Mouse (Mus musculus) testis, postnatal 14 days (tissue): ENCODE data around the gene Col2a1.
A peak's percentile ranks its signal among the peaks of the same experiment; 100 is the strongest.

Experiments
- DNase-seq: peaks from one replicate; pipeline ENCODE4 v3.0.0; 2021; ENCODE audit warnings: low spot score

Col2a1 gene

DNA sequence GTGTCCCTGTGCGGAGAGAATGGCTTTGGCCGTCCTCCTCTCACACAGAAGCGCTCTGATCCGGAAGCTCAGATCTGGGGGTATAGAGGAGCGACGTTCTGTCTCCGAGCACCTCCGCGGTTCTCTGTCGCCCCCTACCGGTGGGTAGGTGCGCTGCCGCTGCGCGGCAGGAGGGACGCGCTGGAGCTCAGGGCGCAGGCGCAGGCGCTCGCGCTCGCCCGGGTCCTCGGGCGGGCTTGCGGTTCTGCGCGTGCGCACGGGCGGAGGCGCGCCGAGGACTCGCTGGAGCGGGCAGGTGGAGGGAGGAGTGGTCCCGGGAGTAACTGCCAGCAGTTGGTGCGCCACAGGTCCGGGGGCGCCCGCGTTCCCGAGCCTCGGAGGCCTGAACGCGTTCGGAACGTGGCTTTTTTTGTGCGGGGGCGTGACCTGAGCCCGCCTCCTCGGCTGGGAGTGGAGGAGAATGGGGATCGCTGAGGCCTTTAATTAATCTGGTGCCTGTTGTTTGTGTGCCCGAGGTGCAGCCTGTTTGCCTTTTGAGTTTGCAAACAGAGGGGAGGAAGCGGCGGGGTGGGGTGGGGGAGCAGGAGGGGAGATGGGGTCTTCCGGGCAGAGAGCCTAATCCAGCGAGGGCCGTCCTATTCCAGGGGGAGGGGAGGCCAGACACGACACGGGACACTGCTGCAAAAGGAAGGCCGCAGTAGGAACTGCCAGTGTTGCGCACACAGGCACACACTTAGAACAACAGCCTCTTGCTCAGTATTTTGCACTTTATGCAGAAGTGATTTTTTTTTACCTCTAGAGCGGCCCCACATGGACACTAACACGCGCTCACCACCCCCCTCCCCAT, 40.3 kb downstream of the Col2a1 start, which contains the start of gene Tmem106c:
Gene Tmem106c (plus strand): TSS at position 212 of the 847 bp plus-strand sequence.
- DNase-seq, result peak; percentile 93

- DNase-seq, result no peak
These were observed 41.0 kb downstream of the Col2a1 start for GRCm38 (mm10) chr15:97963329-97963988.

DNA sequence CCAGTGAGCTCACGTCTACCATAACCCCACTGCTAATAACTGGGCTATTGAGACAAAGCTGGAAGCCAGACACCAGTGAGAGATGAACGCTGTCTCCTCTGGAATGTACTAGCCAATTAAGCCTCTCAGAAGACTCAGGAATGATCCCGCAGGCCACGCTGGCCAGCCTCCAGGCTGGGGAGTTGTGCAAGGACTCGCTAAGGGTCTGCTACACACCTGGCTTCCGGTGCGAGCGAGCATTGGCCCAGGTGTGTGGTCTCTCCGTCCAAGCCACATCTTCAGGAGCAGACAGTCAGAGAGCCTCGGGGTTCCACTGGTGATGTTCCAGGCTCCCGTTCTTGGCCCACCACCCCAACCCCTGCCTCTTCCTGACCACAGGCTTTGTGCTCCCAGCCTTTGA, 48.1 kb downstream of the Col2a1 start:
- no peak for DNase-seq

- no peak for DNase-seq
These were observed 48.8 kb downstream of the Col2a1 start for GRCm38 (mm10) chr15:97955742-97956141.

DNA sequence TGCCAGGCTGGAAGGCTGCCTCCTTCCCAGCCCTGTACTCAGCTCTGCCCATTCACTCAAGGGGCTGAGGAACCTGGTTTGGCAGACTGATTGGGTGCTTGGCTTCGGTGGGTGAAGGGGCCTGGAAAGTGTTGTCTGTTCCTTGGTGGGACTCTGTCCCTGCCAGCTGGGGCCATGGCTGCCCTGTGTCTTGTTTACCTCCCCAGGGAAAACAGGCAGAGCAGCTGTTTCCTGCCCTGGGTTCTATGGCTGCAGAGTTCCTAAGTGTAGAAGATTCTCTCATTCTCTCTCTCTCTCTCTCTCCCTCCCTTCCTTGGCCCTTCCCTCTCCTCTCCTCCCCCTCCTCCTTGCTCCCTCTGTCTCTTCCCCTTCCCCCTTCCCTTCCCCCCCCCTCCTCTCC, 49.2 kb downstream of the Col2a1 start:
- no peak for DNase-seq

DNA sequence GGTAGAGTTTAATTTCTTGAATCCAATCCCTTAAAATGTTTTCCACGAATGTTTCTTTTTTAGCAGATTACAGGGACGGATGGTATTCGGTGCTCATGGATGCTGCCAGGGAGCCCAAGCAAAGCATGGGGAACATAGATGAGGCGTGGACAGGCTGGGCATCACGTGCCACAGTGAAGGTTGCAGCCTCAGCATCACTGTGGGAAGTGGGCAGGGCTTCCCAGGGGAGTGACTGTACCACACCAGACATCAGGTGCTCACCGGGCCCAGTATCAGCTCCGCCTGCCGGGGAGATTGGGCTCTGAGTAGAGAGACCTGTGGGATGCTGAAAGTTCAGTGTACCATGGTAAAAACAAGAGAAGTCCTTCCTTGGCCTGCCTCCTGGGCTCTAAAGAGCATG, 49.8 kb downstream of the Col2a1 start:
- no peak for DNase-seq

DNA sequence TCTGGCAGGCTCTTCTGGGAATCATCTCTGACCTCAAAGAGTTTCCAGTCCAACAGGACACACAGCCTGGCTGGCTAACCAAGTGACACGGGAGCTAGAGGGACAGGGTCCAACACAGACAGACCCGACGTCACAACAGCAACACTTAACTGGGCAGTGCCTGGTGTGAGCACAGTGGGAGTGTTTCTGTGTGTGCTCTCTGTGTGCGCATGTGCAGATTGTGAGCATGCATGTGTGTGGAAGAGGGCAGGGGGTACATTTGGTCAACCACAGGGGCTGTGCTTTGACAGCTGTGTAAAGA, 51.7 kb downstream of the Col2a1 start:
- DNase-seq, result no peak

- DNase-seq, result peak; percentile 56
These were observed 52.2 kb downstream of the Col2a1 start for GRCm38 (mm10) chr15:97952137-97952888.

- DNase-seq, result no peak
These were observed 54.3 kb downstream of the Col2a1 start for GRCm38 (mm10) chr15:97950240-97950639.

GRCm38 (mm10) chr15:97949706-97950105, 54.8 kb downstream of the Col2a1 start:
- no peak for DNase-seq

- no peak for DNase-seq
These were observed 55.8 kb downstream of the Col2a1 start for GRCm38 (mm10) chr15:97948720-97949119.

- no peak for DNase-seq
These were observed 58.7 kb downstream of the Col2a1 start for GRCm38 (mm10) chr15:97945656-97946315.

GRCm38 (mm10) chr15:97944919-97945574, 59.4 kb downstream of the Col2a1 start:
- no peak for DNase-seq

GRCm38 (mm10) chr15:97943356-97943755, 61.1 kb downstream of the Col2a1 start:
- DNase-seq, result no peak

- DNase-seq, result no peak
These were observed 62.0 kb downstream of the Col2a1 start for GRCm38 (mm10) chr15:97942538-97942937.

GRCm38 (mm10) chr15:97941306-97941705, 63.2 kb downstream of the Col2a1 start:
- no peak for DNase-seq

GRCm38 (mm10) chr15:97940088-97940487, 64.4 kb downstream of the Col2a1 start:
- DNase-seq, result no peak

- no peak for DNase-seq
These were observed 65.9 kb downstream of the Col2a1 start for GRCm38 (mm10) chr15:97938580-97938979.

- DNase-seq, result no peak
These were observed 72.1 kb downstream of the Col2a1 start for GRCm38 (mm10) chr15:97932441-97932840.

DNA sequence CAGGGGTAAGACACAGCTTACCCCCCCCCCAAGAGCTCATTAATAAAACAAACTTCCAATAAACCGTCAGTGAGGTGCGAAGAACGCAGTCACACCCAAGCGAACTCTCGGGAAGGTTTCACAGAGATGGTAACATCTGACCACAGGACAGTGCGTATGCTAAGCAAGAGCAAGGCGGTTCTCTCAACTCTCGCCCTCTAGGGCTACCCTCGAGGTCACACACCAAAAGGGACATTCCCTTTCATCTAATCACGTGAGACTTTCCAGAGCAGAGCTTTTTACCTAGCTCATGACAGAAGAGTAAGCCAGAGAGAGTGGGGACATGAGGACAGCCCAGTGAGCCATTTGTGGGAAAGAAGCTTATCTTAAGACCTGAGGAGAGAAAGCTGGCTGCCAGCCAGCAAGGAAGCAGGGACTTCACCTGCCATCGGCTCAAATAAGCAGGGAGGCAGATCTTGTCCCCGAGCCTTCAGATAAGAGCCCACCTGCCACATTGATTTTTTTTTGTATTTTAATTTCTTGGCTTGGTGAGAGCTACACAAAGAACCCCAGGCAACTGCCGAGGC, 75.2 kb downstream of the Col2a1 start:
- DNase-seq, result no peak

- no peak for DNase-seq
These were observed 76.7 kb downstream of the Col2a1 start for GRCm38 (mm10) chr15:97927821-97928220.
